Mouse (Mus musculus) liver, embryonic 16.5 days (tissue): Measurements from ENCODE around the gene Gm28048. TPM values are rescaled to one million over a fixed set of nuclear protein-coding genes. Genes with fewer than 3 reads are reported as not detected.

Experiments
- ATAC-seq: fragments of 200-750 bp; cut with Nextera tagmentation; 2 replicates; pipeline ENCODE4 v1.8.0; 2017; ENCODE audit warnings: low read depth, mild to moderate bottlenecking, moderate number of reproducible peaks, moderate library complexity
- H3K27ac ChIP-seq: fragments of 300-500 bp; sonication (generic); 2 replicates; pipeline ENCODE4 v1.5.1; 2014; ENCODE audit warnings: mild to moderate bottlenecking, low read length
- H3K27me3 ChIP-seq: fragments of 300-500 bp; sonication (generic); 2 replicates; pipeline ENCODE4 v1.6.1; 2014; ENCODE audit warnings: low read depth, low read length, mixed read lengths; ENCODE audit not compliant: control insufficient read depth, insufficient read depth
- H3K36me3 ChIP-seq: fragments of 300-500 bp; sonication (generic); 2 replicates; pipeline ENCODE4 v1.6.1; 2014; ENCODE audit warnings: mild to moderate bottlenecking; ENCODE audit not compliant: control insufficient read depth, insufficient read depth
- H3K4me1 ChIP-seq: fragments of 300-500 bp; sonication (generic); 2 replicates; pipeline ENCODE4 v1.6.1; 2014; ENCODE audit warnings: low read depth, low read length, mixed read lengths; ENCODE audit not compliant: control insufficient read depth
- H3K4me2 ChIP-seq: fragments of 300-500 bp; sonication (generic); 2 replicates; pipeline ENCODE4 v1.6.1; 2014; ENCODE audit warnings: low read depth, low read length, mixed read lengths
- H3K4me3 ChIP-seq: fragments of 300-500 bp; sonication (generic); 2 replicates; pipeline ENCODE4 v1.5.1; 2014; ENCODE audit warnings: low read depth, mild to moderate bottlenecking, low read length
- H3K9ac ChIP-seq: fragments of 300-500 bp; sonication (generic); 2 replicates; pipeline ENCODE4 v1.6.1; 2014; ENCODE audit warnings: low read depth, low read length
- H3K9me3 ChIP-seq: fragments of 300-500 bp; sonication (generic); replicated peaks from 2 replicates; pipeline ENCODE4 v1.6.1; 2016; ENCODE audit warnings: low read length; ENCODE audit not compliant: control insufficient read depth
- WGBS: fragments of 180-500 bp; shearing (Covaris S2); extraction: QIAGEN DNeasy Blood & Tissue Kit; methylation state at CpG from one replicate; pipeline ENCODE4 v1.1.7; 2014; ENCODE audit not compliant: insufficient replicate concordance; 5-methylcytosine and 5-hydroxymethylcytosine counted together
- polyA plus RNA-seq: library from polyadenylated mRNA; unstranded; fragments of >200 nt; fragmentation: Nextera tagmentation; extraction: Ambion mirVana; gene quantifications from 2 replicates; pipeline ENCODE4 v1.2.1, GENCODE M21; 2015

Gm28048 gene
- polyA plus RNA-seq, 1 experiment from 2014 or later = 6.4 TPM

DNA sequence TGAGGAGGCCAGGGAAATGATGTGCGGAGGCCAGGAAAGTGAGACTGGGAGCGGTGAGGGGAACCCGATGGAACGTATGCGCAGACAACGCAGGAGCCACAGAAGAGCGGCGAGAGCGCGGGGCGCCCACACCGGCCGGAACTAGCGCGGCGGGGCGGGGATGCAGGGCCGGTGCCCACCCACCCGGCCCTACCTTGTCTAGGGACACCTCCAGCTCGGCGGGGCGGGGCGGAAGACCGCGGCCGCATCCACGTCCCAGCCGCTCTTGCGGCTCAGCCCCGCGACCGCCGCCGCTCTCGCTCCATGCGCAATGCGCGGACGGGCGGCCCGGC lies 122.6 kb downstream of the Gm28048 start:
- H3K9me3 ChIP-seq = no peaks in the 10 kb centered on the region
- peak overlapping the region; percentile 99 for H3K4me2 ChIP-seq
- under 1% methylated on average over 41 of the region's 41 CpGs for WGBS
- no peaks in the 10 kb centered on the region for H3K27me3 ChIP-seq
- peak overlapping the region; percentile 86 for H3K4me3 ChIP-seq
- peak overlapping the region; percentile 82 for H3K27ac ChIP-seq
- peaks cover 31% of the 10 kb centered on the region for H3K4me1 ChIP-seq
- no peaks in the 10 kb centered on the region for H3K36me3 ChIP-seq
- peak overlapping the region; percentile 83 for H3K9ac ChIP-seq
- ATAC-seq = peak; percentile 70

DNA sequence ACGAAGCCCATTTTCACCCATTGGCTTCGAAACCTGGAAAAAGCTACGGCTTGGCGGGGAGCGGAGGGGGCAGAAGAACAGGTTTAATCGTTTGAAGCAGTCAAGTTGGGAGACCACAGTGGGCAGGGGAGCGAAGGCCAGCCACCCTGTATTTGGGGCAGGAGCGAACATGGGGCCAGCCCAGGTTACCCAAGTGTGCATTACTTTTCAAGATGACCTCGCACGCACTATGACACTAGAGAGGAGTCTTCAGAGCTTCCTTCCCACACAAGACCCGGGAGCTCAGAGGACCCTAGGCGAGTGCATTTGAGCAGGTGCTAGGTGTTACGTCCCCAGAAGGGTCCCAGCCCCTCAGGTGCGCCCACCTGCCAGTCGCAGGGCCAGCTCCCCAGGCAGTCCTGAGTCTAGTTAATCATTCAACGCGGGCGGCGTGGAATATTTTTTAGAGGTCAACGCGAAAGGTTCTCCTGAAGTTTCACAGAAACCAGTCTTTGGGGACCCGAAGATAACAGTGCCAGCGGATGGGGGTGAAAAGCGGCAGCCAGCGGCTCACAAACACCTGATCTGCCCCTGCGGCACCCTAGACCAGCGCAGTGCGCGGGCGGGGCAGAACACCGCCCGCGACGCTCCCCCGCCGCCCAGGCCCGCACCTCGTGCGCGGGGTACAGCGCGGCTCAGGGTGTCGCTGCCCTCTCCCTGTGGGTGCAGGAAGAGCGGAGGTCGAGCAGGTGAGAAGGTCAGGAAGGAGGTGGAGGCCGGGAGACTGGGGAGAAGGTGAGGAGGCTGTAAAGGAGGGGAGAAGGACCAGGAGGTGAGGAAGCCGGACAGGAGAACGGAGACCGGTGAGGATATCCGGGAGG lies 123.2 kb downstream of the Gm28048 start:
- Histone ChIP-seq H3K27me3 (no peaks in the 10 kb centered on the region), H3K27ac (peak overlapping the region; percentile 82), H3K4me3 (peak overlapping the region; percentile 86), H3K36me3 (no peaks in the 10 kb centered on the region), H3K4me2 (peak overlapping the region; percentile 99), H3K4me1 (peaks cover 37% of the 10 kb centered on the region), H3K9me3 (no peaks in the 10 kb centered on the region), H3K9ac (peak overlapping the region; percentile 83)
- 1% methylated on average over 50 of the region's 50 CpGs for WGBS
- peak; percentile 45 for ATAC-seq

DNA sequence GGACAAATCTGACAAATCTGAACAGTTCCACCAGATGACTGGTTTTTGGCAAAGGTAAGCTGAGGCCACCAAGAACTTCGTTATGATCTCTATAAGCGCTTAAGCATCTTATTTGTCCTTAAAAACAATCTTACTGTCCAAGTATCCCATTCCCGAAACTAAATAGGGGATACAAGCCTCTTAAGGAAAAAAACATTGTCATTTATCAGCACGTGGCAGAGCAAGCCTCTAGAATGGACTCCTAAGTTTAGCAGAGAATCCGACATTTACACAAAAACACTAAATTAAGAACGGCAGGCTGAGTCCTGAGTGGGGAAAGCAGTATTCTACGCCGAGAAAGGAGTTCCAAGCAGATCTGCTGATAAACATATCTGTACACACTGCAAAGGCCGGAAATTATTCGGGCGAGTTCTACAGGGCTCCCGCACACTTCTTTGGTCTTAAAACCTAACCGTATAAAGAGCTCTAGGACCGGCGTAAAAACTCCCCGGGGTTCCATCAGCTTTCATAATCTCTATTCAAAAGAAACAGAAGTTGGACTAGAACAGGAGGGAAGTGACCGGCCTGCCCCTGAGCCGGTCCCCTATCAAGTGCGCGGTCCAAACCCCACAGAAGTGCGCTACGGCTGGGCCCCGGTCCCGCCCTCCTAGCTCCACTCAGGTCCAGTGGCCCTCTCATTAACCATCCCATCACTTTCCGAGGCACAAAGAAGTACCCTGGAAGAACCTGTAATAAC lies 124.0 kb downstream of the Gm28048 start:
- Histone ChIP-seq H3K4me3 (peak overlapping the region; percentile 86), H3K9ac (peak overlapping the region; percentile 83), H3K36me3 (no peaks in the 10 kb centered on the region), H3K4me2 (peak overlapping the region; percentile 99), H3K4me1 (peaks cover 45% of the 10 kb centered on the region), H3K9me3 (no peaks in the 10 kb centered on the region), H3K27me3 (no peaks in the 10 kb centered on the region), H3K27ac (peak overlapping the region; percentile 74)
- ATAC-seq = no peak
- WGBS = 5% methylated on average over 25 of the region's 25 CpGs

DNA sequence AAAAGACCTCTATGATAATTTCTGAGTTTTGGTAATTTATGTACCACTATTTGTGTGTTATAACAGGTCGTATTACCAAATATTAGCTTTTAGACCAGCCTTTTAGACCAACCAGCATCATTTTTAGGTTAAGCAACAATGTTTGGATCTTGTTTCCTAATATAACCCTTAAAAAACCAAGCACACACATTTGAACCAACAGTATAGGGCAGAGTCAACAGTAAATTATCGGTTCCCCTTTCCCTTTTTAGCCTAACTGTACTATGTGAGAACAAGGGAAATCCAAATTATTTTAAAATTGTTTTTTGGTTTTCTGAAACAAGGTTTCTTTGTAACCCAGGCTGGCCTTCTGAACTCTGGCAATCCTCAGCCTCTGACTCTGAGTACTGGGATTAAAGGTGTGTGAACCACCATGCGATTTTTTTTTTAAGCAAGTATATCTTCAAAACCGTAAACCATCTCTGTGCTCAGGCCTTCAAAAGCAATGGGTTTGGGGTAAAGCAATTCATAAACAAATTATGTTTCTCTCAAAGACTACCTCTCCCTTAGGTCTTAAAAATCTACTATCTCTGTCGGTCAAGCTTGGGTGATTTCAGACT lies 124.7 kb downstream of the Gm28048 start:
- Histone ChIP-seq H3K4me3 (peak overlapping the region; percentile 86), H3K9me3 (no peaks in the 10 kb centered on the region), H3K9ac (no peak overlapping the region), H3K27me3 (no peaks in the 10 kb centered on the region), H3K27ac (no peak overlapping the region), H3K4me2 (peak overlapping the region; percentile 99), H3K36me3 (no peaks in the 10 kb centered on the region), H3K4me1 (peaks cover 48% of the 10 kb centered on the region)
- WGBS = 44% methylated on average over 5 of the region's 5 CpGs
- no peak for ATAC-seq

DNA sequence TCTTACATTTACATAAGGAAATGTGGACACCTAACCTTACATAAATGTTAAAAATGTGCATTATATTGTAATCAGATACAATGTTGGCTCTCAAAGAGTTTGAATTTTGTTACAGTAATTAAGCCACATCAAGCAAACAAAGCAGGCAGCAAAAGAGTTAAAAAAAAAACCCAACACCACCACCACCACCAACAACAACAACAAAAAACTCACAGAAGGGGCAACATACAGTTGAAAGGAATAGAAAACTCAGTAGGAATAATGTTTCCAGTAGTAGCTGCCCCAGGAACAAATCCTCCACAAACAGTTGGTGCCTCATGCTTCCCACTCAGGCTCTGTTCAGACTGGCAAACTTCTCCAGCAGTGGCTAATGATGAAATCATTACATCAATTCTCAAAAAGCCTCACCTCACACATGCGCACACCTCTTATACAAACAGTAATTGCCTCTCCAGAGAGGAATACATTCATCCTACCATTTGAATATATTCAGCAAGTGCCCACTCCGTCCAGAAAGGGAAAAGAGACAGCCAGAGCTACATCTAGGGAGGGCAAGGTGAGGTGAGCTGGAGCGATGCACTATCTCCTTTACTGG lies 125.4 kb downstream of the Gm28048 start:
- 45% methylated on average over 3 of the region's 3 CpGs for WGBS
- H3K27me3 ChIP-seq = no peaks in the 10 kb centered on the region
- peaks cover 48% of the 10 kb centered on the region for H3K4me1 ChIP-seq
- ATAC-seq = no peak
- H3K9me3 ChIP-seq = no peaks in the 10 kb centered on the region
- no peaks in the 10 kb centered on the region for H3K36me3 ChIP-seq
- no peak overlapping the region for H3K27ac ChIP-seq
- H3K4me2 ChIP-seq = peak overlapping the region; percentile 99; the same call in 1 of the 2 replicates
- no peak overlapping the region for H3K4me3 ChIP-seq
- no peak overlapping the region for H3K9ac ChIP-seq

DNA sequence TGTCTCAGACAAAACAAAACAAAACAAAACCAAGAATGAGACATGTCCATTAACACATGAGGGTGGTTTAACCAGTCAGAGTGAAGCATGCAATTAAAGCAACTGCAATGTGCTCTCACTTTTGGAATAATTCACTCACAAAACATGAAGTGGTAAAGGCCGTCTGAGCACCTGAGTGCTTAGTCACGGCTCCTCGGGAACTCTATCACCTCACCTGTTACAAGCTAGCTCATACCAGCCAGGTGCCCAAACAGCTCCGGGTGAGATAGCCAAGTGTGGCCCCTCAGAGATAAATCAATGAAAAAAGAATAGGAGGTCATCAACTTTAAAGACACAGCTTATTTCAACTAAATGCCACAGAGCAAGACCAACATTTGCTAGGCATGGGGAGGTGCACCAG lies 127.3 kb downstream of the Gm28048 start:
- H3K36me3 ChIP-seq = no peaks in the 10 kb centered on the region
- no peak overlapping the region for H3K4me2 ChIP-seq
- H3K27me3 ChIP-seq = no peaks in the 10 kb centered on the region
- H3K4me3 ChIP-seq = no peak overlapping the region
- 0 out of 2 replicates have a peak overlapping the region, but pooled peaks have one; percentile 9 for H3K27ac ChIP-seq
- no peak overlapping the region for H3K9ac ChIP-seq
- peaks cover 53% of the 10 kb centered on the region for H3K4me1 ChIP-seq
- 30% methylated on average over 4 of the region's 4 CpGs for WGBS
- no peak for ATAC-seq
- H3K9me3 ChIP-seq = no peaks in the 10 kb centered on the region

DNA sequence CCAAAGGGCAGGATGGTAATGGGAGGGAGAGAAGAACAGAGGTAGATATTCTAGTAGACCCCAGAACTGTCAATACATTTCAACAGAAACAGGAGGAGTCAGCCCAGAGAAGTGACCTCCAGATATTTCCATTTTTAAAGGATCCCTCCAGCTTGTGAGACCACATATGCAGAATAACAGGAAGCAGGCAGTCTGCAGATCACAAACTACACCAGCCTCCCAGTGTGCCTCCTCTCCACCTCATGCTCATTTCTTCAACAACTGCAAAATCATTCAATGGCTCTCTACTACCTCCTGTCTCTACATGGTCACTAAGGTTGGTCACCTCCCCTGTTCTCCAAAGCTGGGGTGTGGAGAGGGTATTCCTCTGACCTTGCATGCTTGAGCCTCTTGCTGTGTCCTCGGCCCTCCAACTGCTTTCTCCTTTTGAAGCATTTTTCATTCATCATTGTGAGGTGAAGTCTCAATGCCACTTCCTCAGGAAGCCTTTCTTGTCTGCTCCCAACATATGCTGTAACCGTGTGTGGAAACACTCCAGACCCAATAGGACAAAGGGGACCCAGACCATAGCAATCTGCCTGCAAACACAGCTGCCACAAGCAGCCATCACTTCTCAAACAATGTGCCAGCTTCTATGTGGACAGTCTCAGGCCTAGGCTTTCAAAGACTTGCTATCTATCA lies 128.3 kb downstream of the Gm28048 start:
- 27% methylated on average over 2 of the region's 2 CpGs for WGBS

DNA sequence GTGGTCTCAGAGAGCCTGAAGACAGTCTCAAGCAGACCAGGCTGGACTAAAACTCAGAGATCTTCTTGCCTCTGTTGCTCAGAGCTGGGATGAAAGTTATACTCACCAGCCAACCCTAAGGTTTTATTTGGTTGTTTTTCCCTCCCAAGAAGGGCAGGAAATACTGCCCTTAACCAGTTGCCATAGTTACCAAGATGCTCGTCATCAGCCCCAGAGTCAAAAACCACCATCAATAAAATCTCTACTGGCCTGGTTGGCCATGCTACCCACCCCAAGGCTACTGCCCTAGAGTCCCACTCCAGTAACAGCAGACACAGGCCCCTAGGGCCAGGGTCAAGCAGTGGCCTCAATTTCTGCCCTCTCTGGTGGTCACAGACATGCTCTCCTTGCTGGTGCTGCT lies 129.4 kb downstream of the Gm28048 start:
- Histone ChIP-seq H3K36me3 (no peaks in the 10 kb centered on the region), H3K4me2 (no peak overlapping the region; the same call in 1 of the 2 replicates), H3K27ac (0 out of 2 replicates have a peak overlapping the region, but pooled peaks have one; percentile 7), H3K4me3 (no peak overlapping the region), H3K9ac (no peak overlapping the region), H3K9me3 (no peaks in the 10 kb centered on the region), H3K27me3 (no peaks in the 10 kb centered on the region), H3K4me1 (peaks cover 61% of the 10 kb centered on the region)
- ATAC-seq = no peak
- WGBS = 48% methylated on average over 1 of the region's 1 CpGs

More for the DNA sequence above, 128.3 kb downstream of the Gm28048 start:
- Histone ChIP-seq H3K9me3 (no peaks in the 10 kb centered on the region), H3K4me2 (no peak overlapping the region), H3K27me3 (no peaks in the 10 kb centered on the region), H3K4me1 (peaks cover 58% of the 10 kb centered on the region), H3K36me3 (no peaks in the 10 kb centered on the region), H3K9ac (no peak overlapping the region), H3K4me3 (no peak overlapping the region), H3K27ac (0 out of 2 replicates have a peak overlapping the region, but pooled peaks have one; percentile 9)
- ATAC-seq = no peak
